Mouse (Mus musculus) liver, embryonic 14.5 days (tissue): Measurements from ENCODE around the gene Nfam1. TPM values are rescaled to one million over a fixed set of nuclear protein-coding genes. Genes with fewer than 3 reads are reported as not detected.

Experiments
- ATAC-seq: fragments of 200-750 bp; cut with Nextera tagmentation; 2 replicates; pipeline ENCODE4 v1.8.0; 2017; ENCODE audit warnings: moderate number of reproducible peaks, mild to moderate bottlenecking, moderate library complexity; ENCODE audit not compliant: insufficient read depth
- DNase-seq, 3 experiments: peaks; one replicate each; pipeline ENCODE4 v3.0.0-alpha.2; 2012 to 2013; ENCODE audit warnings: low read depth in 3 of 3, low spot score in 3 of 3
- H3K27ac ChIP-seq: fragments of 300-500 bp; sonication (generic); 2 replicates; pipeline ENCODE4 v1.5.1; 2014; ENCODE audit warnings: moderate library complexity, mild to moderate bottlenecking, control low read depth, inconsistent platforms
- H3K27me3 ChIP-seq: fragments of 300-500 bp; sonication (generic); 2 replicates; pipeline ENCODE4 v1.6.1; 2014; ENCODE audit warnings: mild to moderate bottlenecking, low read length, moderate library complexity; ENCODE audit not compliant: control insufficient read depth, insufficient read depth
- H3K36me3 ChIP-seq: fragments of 300-500 bp; sonication (generic); replicated peaks from 2 replicates; pipeline ENCODE4 v1.6.1; 2014; ENCODE audit warnings: low read depth; ENCODE audit not compliant: control insufficient read depth, insufficient read depth
- H3K4me1 ChIP-seq, 2 experiments: fragments of 200-500 bp in 1 of 2; fragments of 300-500 bp in 1 of 2; sonication (generic) in 1 of 2; replicated peaks; 2 replicates each; pipeline ENCODE4 v1.6.1; 2012 to 2014; ENCODE audit warnings: antibody characterized with exemption in 1 of 2, inconsistent platforms in 1 of 2, low read length in 1 of 2; ENCODE audit not compliant: control insufficient read depth in 2 of 2, insufficient read depth in 2 of 2
- H3K4me2 ChIP-seq: fragments of 300-500 bp; sonication (generic); 2 replicates; pipeline ENCODE4 v1.6.1; 2014; ENCODE audit warnings: low read depth, mild to moderate bottlenecking, control low read depth, moderate library complexity
- H3K4me3 ChIP-seq, 2 experiments: fragments of 200-500 bp in 1 of 2; fragments of 300-500 bp in 1 of 2; sonication (generic) in 1 of 2; 2 replicates each; pipeline ENCODE4 v1.5.1; 2012 to 2014; ENCODE audit warnings: low read depth in 2 of 2, low read length in 2 of 2, mild to moderate bottlenecking in 2 of 2, control low read depth in 1 of 2, inconsistent platforms in 1 of 2, moderate library complexity in 1 of 2; ENCODE audit not compliant: insufficient read depth in 1 of 2
- H3K9ac ChIP-seq: fragments of 300-500 bp; sonication (generic); replicated peaks from 2 replicates; pipeline ENCODE4 v1.6.1; 2014; ENCODE audit warnings: mild to moderate bottlenecking, control low read depth, moderate library complexity
- H3K9me3 ChIP-seq: fragments of 300-500 bp; sonication (generic); 2 replicates; pipeline ENCODE4 v1.6.1; 2016; ENCODE audit warnings: low read length, mixed read lengths; ENCODE audit not compliant: control insufficient read depth
- CTCF ChIP-seq: IDR thresholded peaks from 2 replicates; pipeline ENCODE4 v1.5.1; 2016; ENCODE audit warnings: antibody characterized with exemption, low read depth, control low read depth
- EP300 ChIP-seq: IDR thresholded peaks from 2 replicates; pipeline ENCODE4 v1.6.1; 2016; ENCODE audit warnings: antibody characterized with exemption, low read depth
- WGBS: fragments of 180-500 bp; shearing (Covaris S2); extraction: QIAGEN DNeasy Blood & Tissue Kit; methylation state at CpG from one replicate; pipeline ENCODE4 v1.1.7; 2014; ENCODE audit not compliant: insufficient replicate concordance; 5-methylcytosine and 5-hydroxymethylcytosine counted together
- polyA plus RNA-seq, 2 experiments: library from polyadenylated mRNA; depleted of rRNA in 1 of 2; stranded (reverse) in 1 of 2; unstranded in 1 of 2; fragments of >200 nt; fragmentation: Nextera tagmentation in 1 of 2; extraction: Ambion mirVana in 1 of 2; gene quantifications; 2 replicates each; pipeline versions ENCODE4 v1.2.1 to v1.2.3; 2012 to 2014

Nfam1 gene
- polyA plus RNA-seq, 2 experiments: 3.6 to 5.9 TPM

DNA sequence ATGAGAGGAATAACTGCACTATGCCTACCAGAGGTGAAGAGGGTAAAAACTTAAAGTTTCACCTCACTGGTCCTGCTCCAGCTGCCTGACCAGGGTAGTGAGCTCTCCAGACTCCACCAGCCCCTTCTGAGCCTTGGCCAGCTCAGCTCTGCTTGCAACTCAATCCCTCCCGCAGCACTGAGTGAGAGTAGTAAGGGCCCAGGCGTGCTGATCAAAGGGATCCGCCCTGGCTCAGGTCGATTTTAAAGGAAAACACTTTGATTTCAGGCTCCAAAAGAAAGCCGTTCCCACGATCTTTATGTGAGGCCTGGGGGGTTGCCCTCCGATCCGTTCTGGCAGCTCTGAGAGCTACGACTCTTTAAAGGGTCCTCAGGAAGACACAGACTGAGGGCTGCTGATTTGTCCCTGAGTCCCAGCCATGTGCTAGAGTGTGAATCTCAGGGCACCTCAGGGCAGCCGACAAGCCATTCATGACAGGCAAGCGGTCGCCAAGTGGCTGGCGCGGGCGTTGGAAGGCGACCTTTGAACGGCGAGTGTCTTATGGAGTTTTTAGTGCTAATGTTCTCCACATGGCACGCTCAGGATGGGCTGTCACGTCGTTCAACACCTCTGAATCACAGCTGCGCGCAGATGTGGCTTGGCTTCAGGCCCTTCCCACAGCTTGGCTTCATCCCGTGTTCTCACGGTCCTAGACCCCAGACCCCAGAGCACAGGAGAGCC, 7.9 kb downstream of the Nfam1 start:
- no peak overlapping the region for H3K4me2 ChIP-seq
- H3K4me3 ChIP-seq: no peak overlapping the region
- 61% methylated on average over 25 of the region's 25 CpGs for WGBS
- no peaks in the 10 kb centered on the region for H3K4me1 ChIP-seq
- no peak for TF ChIP-seq CTCF
- TF ChIP-seq EP300: no peak
- ATAC-seq (no peak), DNase-seq (no peak)
- H3K9me3 ChIP-seq: no peaks in the 10 kb centered on the region
- no peaks in the 10 kb centered on the region for H3K36me3 ChIP-seq
- no peak overlapping the region for H3K27ac ChIP-seq
- no peak overlapping the region for H3K9ac ChIP-seq
- no peaks in the 10 kb centered on the region for H3K27me3 ChIP-seq

DNA sequence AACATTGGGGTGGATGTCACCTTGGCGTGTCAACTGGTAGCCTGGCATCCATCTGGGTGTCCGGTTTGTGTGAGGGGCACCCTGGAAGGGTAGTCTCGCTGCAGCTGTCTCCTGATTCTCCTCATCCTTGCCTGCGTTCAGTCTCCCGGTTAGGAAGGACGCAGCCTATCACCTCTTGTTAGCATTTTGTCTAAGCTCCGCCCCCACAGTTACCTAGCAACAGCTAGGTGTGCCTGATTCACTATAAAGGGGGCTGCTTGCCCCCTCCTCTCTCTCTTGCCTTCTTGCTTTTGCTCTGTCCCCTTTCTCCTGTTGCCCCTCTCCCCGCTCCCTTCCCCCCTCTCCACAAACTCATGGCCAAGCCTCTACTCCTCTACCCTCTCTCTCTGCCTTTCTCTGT, 10.2 kb downstream of the Nfam1 start:
- no peaks in the 10 kb centered on the region for H3K4me1 ChIP-seq
- no peak for DNase-seq
- no peaks in the 10 kb centered on the region for H3K9me3 ChIP-seq
- no peak overlapping the region for H3K4me2 ChIP-seq
- H3K27ac ChIP-seq: no peak overlapping the region
- ATAC-seq: no peak
- no peaks in the 10 kb centered on the region for H3K27me3 ChIP-seq
- 56% methylated on average over 8 of the region's 8 CpGs for WGBS
- H3K36me3 ChIP-seq: no peaks in the 10 kb centered on the region
- H3K9ac ChIP-seq: no peak overlapping the region
- no peak overlapping the region for H3K4me3 ChIP-seq
- TF ChIP-seq EP300 (no peak), CTCF (no peak)

DNA sequence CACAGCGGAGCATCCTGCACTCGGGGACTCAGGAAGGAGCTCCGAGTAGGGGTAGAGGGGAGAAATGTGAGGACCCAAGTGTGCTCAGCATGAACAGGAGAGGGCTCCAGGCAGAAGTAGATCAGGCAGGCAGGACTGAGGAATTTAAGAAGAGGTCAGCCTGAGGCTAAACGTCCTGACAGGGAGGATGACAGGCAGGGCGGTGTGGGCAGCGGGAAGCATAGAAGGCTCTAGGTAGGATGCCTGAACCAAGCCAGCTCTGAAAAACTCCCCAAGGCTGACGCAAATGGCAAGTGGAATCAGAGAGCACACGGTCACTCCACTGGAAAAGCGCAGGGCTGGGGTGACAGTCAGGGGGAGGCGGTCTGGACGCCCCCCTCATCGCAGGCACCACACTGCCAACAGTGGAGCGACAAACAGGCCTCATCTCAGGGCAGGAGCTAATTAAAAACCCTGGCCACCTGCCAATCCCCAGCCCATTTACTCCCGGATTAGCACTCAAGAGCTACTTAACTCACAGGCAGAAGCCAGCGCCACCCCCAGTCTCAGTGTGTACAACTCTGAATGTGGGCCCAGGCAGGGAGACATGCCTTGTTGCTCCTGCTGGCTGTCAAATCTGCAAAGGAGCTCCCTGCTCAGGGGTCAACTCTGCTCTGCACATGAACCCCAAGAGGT, 22.0 kb downstream of the Nfam1 start:
- no peaks in the 10 kb centered on the region for H3K27me3 ChIP-seq
- H3K4me1 ChIP-seq: peaks cover 0 to 10% of the 10 kb centered on the region in 2 experiments; a peak in 2 of 4 replicates
- no peak overlapping the region for H3K4me2 ChIP-seq
- WGBS: 65% methylated on average over 15 of the region's 15 CpGs
- no peaks in the 10 kb centered on the region for H3K9me3 ChIP-seq
- H3K4me3 ChIP-seq: no peak overlapping the region
- no peaks in the 10 kb centered on the region for H3K36me3 ChIP-seq
- ATAC-seq (no peak), DNase-seq (no peak)
- TF ChIP-seq CTCF (no peak), EP300 (no peak)
- no peak overlapping the region for H3K27ac ChIP-seq
- no peak overlapping the region for H3K9ac ChIP-seq

GRCm38 (mm10) chr15:83010423-83010822, 22.7 kb downstream of the Nfam1 start:
- ATAC-seq: no peak
- Histone ChIP-seq H3K4me1 (peaks cover 0 to 10% of the 10 kb centered on the region in 2 experiments; a peak in 2 of 4 replicates), H3K27me3 (no peaks in the 10 kb centered on the region), H3K4me3 (no peak overlapping the region), H3K36me3 (no peaks in the 10 kb centered on the region), H3K27ac (no peak overlapping the region), H3K4me2 (no peak overlapping the region), H3K9me3 (no peaks in the 10 kb centered on the region), H3K9ac (no peak overlapping the region)
- TF ChIP-seq CTCF (no peak), EP300 (no peak)
- 65% methylated on average over 8 of the region's 8 CpGs for WGBS
- DNase-seq: no peak

DNA sequence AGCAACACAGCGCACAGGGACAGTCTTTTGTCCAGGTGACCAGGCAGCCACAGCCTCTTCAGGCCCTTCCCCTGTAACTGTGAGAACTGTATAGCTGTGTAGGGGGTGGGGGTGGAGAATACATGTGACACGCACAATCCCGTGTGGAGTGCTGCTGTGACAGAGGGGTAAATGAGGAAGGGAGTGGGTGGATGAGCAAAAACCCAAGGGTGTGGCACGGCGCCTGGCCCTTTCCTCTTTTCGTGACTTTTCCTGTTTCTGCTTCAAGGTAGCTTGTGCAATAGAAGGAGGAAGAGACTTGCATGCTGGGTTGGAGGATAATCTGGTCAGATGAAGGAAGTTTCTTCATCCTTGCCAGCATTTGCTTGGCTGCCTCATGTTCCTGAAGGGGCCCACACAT, 23.6 kb downstream of the Nfam1 start:
- Histone ChIP-seq H3K27ac (no peak overlapping the region), H3K4me3 (no peak overlapping the region), H3K9me3 (no peaks in the 10 kb centered on the region), H3K4me2 (no peak overlapping the region), H3K4me1 (peaks cover 0 to 10% of the 10 kb centered on the region in 2 experiments; a peak in 2 of 4 replicates), H3K27me3 (no peaks in the 10 kb centered on the region), H3K9ac (no peak overlapping the region), H3K36me3 (no peaks in the 10 kb centered on the region)
- no peak for ATAC-seq
- DNase-seq: peak in 1 of 3 experiments; percentile 16
- WGBS: 43% methylated on average over 6 of the region's 6 CpGs
- TF ChIP-seq EP300: no peak
- TF ChIP-seq CTCF: no peak
